Mouse (Mus musculus) brain, embryonic 14.5 days (tissue): ENCODE measurements around the gene Fam189b. TPM values are rescaled to one million over a fixed set of nuclear protein-coding genes. Genes with fewer than 3 reads are reported as not detected.

Experiments used
- DNase-seq: peaks from one replicate; pipeline ENCODE4 v3.0.0-alpha.2; 2011; ENCODE audit warnings: low read depth
- CTCF ChIP-seq: fragments of 200-500 bp; IDR thresholded peaks from 2 replicates; pipeline ENCODE4 v1.5.1; 2012; ENCODE audit warnings: inconsistent platforms, mild to moderate bottlenecking, moderate library complexity, borderline replicate concordance; ENCODE audit not compliant: insufficient read depth, insufficient read length; ENCODE audit errors: extremely low read depth
- POLR2A ChIP-seq: fragments of 200-500 bp; IDR thresholded peaks from 2 replicates; pipeline ENCODE4 v1.6.1; 2012; ENCODE audit warnings: mild to moderate bottlenecking, inconsistent platforms, borderline replicate concordance; ENCODE audit not compliant: poor library complexity, insufficient read depth, insufficient read length, severe bottlenecking; ENCODE audit errors: extremely low read depth
- polyA plus RNA-seq: library from polyadenylated mRNA; depleted of rRNA; stranded (reverse); fragments of >200 nt; gene quantifications from 2 replicates; pipeline ENCODE4 v1.2.3, GENCODE M21; 2012

The Fam189b gene
- polyA plus RNA-seq, 1 experiment = 69.1 TPM

- DNase-seq = no peak
- no peak for TF ChIP-seq POLR2A
- no peak for TF ChIP-seq CTCF
These were observed 6.5 kb upstream of the Fam189b start for GRCm38 (mm10) chr3:89176421-89176820.

GRCm38 (mm10) chr3:89177242-89178106 is 5.5 kb upstream of the Fam189b start, which contains the start of gene Scamp3:
TSS of gene Scamp3 (plus strand) at chr3:89177473.
- DNase-seq = peak; percentile 99
- TF ChIP-seq CTCF (no peak), POLR2A (peak; percentile 50; the same call in 1 of the 2 replicates)

GRCm38 (mm10) chr3:89178107-89178385 is 4.9 kb upstream of the Fam189b start:
- DNase-seq = no peak
- TF ChIP-seq POLR2A (no peak), CTCF (no peak)

- no peak for DNase-seq
- TF ChIP-seq CTCF (no peak), POLR2A (no peak)
These were observed 3.9 kb upstream of the Fam189b start for GRCm38 (mm10) chr3:89179056-89179455.

- no peak for DNase-seq
- TF ChIP-seq POLR2A (no peak), CTCF (no peak)
These were observed 1.0 kb upstream of the Fam189b start for GRCm38 (mm10) chr3:89181749-89182500.

GRCm38 (mm10) chr3:89182531-89183057 is 349 bp upstream of the Fam189b start:
- DNase-seq = no peak
- TF ChIP-seq POLR2A = no peak
- no peak for TF ChIP-seq CTCF

GRCm38 (mm10) chr3:89183959-89184315 is 994 bp downstream of the Fam189b start:
- no peak for TF ChIP-seq POLR2A
- TF ChIP-seq CTCF = no peak
- DNase-seq = peak; percentile 27

- DNase-seq = no peak
These were observed 4.3 kb downstream of the Fam189b start for GRCm38 (mm10) chr3:89187197-89187596.

GRCm38 (mm10) chr3:89187690-89188477 is 4.9 kb downstream of the Fam189b start:
- TF ChIP-seq CTCF = no peak
- TF ChIP-seq POLR2A = no peak
- no peak for DNase-seq

More at GRCm38 (mm10) chr3:89187197-89187596, 4.3 kb downstream of the Fam189b start:
- TF ChIP-seq POLR2A = no peak
- TF ChIP-seq CTCF = no peak

- DNase-seq = no peak
- no peak for TF ChIP-seq CTCF
- no peak for TF ChIP-seq POLR2A
These were observed 5.5 kb downstream of the Fam189b start for GRCm38 (mm10) chr3:89188478-89188875.

GRCm38 (mm10) chr3:89190436-89190835 is 7.5 kb downstream of the Fam189b start:
- no peak for DNase-seq
- TF ChIP-seq POLR2A (no peak), CTCF (no peak)

GRCm38 (mm10) chr3:89193351-89193750 is 10.4 kb downstream of the Fam189b start:
- DNase-seq = no peak
- TF ChIP-seq POLR2A (no peak), CTCF (no peak)
